Comparison of ENCODE assay signal across 8 mouse cellular contexts in genomic region chr6:90712486-90713480, GRCm38 (mm10).
DNase-seq lines count a peak whose midpoint lies in the region; ATAC-seq lines count a peak whose summit lies in the region.

No protein-coding gene starts in this region.

- H3K4me3 ChIP-seq in neural tube, embryonic 11.5 days (ENCODE audit: low read depth, low read length), result no peak overlapping the region
- no peak overlapping the region for H3K4me3 ChIP-seq in forebrain, embryonic 15.5 days
- no peak overlapping the region for H3K4me3 ChIP-seq in neural tube, embryonic 14.5 days (ENCODE audit: low read depth, low read length)

- no peaks in the 10 kb centered on the region for H3K9me3 ChIP-seq in neural tube, embryonic 11.5 days (ENCODE audit: control insufficient read depth, low read length)
- H3K9me3 ChIP-seq in forebrain, embryonic 15.5 days, result no peaks in the 10 kb centered on the region
- H3K9me3 ChIP-seq in neural tube, embryonic 14.5 days (ENCODE audit: control insufficient read depth, low read length), result no peaks in the 10 kb centered on the region

- no peaks in the 10 kb centered on the region for H3K27me3 ChIP-seq in neural tube, embryonic 11.5 days (ENCODE audit: control insufficient read depth, insufficient read depth, low read length)
- H3K27me3 ChIP-seq in forebrain, embryonic 15.5 days, result no peaks in the 10 kb centered on the region
- no peaks in the 10 kb centered on the region for H3K27me3 ChIP-seq in neural tube, embryonic 14.5 days (ENCODE audit: control insufficient read depth, insufficient read depth, low read length)

- no peak overlapping the region for H3K9ac ChIP-seq in neural tube, embryonic 11.5 days (ENCODE audit: low read length)
- H3K9ac ChIP-seq in forebrain, embryonic 15.5 days (replicated peaks), result no peak overlapping the region
- no peak overlapping the region for H3K9ac ChIP-seq in neural tube, embryonic 14.5 days (replicated peaks; ENCODE audit: low read depth, low read length)

- 0 out of 2 replicates have a peak overlapping the region, but pooled peaks have one; percentile 27 for H3K27ac ChIP-seq in neural tube, embryonic 11.5 days (ENCODE audit: low read depth, low read length)
- peak overlapping the region; percentile 29 for H3K27ac ChIP-seq in forebrain, embryonic 15.5 days (replicated peaks)
- peak overlapping the region; percentile 66; the same call in 1 of the 2 replicates for H3K27ac ChIP-seq in neural tube, embryonic 14.5 days (ENCODE audit: low read depth, low read length)

- 60% methylated on average over 8 of the region's 8 CpGs for WGBS in neural tube, embryonic 11.5 days
- WGBS in forebrain, embryonic 15.5 days, result 34% methylated on average over 8 of the region's 8 CpGs
- WGBS in neural tube, embryonic 14.5 days, result 43% methylated on average over 8 of the region's 8 CpGs

- no peak for ATAC-seq in neural tube, embryonic 11.5 days (ENCODE audit: insufficient read depth, low FRiP score, low TSS enrichment)
- 0 out of 2 replicates have a peak, but pooled peaks have one; percentile 17 for ATAC-seq in forebrain, embryonic 15.5 days (replicated peaks)
- 0 out of 2 replicates have a peak, but pooled peaks have one; percentile 8 for ATAC-seq in neural tube, embryonic 14.5 days (ENCODE audit: low read depth)

- H3K4me1 ChIP-seq in neural tube, embryonic 11.5 days (ENCODE audit: control insufficient read depth, insufficient read depth, low read length), result peaks cover 49% of the 10 kb centered on the region
- H3K4me1 ChIP-seq in forebrain, embryonic 15.5 days, result peaks cover 77% of the 10 kb centered on the region
- H3K4me1 ChIP-seq in neural tube, embryonic 14.5 days (ENCODE audit: control insufficient read depth, insufficient read depth, low read length), result peaks cover 61% of the 10 kb centered on the region

- H3K4me2 ChIP-seq in neural tube, embryonic 11.5 days (ENCODE audit: low read depth), result no peak overlapping the region
- H3K4me2 ChIP-seq in forebrain, embryonic 15.5 days (replicated peaks), result no peak overlapping the region
- H3K4me2 ChIP-seq in neural tube, embryonic 14.5 days (ENCODE audit: low read depth, low read length), result no peak overlapping the region

- DNase-seq in neural tube, embryonic 11.5 days (ENCODE audit: low spot score), result no peak
- no peak for DNase-seq in neural tube, embryonic 10.5 days (ENCODE audit: extremely low spot score, low spot score)
- peak; percentile 68 for DNase-seq in kidney, adult 11 months
- DNase-seq in lung, adult 18-20 months, result peak; percentile 79 to 87
- no peak for DNase-seq in layer of hippocampus, postnatal 36 days
- DNase-seq in thymus, postnatal 10 days (ENCODE audit: low spot score in 2 of 2), result no peak

- no peaks in the 10 kb centered on the region for H3K36me3 ChIP-seq in neural tube, embryonic 11.5 days (ENCODE audit: control insufficient read depth, insufficient read depth, low read length)
- no peaks in the 10 kb centered on the region for H3K36me3 ChIP-seq in forebrain, embryonic 15.5 days
- H3K36me3 ChIP-seq in neural tube, embryonic 14.5 days (ENCODE audit: control insufficient read depth, insufficient read depth, low read length), result no peaks in the 10 kb centered on the region

Comparison
In these comparisons a context has a peak if more than half of its experiments do, and no peak if none do; other contexts are left out.
1. DNase-seq: peak in kidney, adult 11 months (single experiment) and lung, adult 18-20 months (2 of 2); none in neural tube, embryonic 11.5 days (single experiment), neural tube, embryonic 10.5 days (single experiment), layer of hippocampus, postnatal 36 days (0 of 2) and thymus, postnatal 10 days (0 of 2).
2. Peak in every context shown above with its lines, with median percentiles within 50 percentile points of each other: H3K27ac ChIP-seq.